Mouse (Mus musculus): ENCODE results near the gene Urad.

DNA sequence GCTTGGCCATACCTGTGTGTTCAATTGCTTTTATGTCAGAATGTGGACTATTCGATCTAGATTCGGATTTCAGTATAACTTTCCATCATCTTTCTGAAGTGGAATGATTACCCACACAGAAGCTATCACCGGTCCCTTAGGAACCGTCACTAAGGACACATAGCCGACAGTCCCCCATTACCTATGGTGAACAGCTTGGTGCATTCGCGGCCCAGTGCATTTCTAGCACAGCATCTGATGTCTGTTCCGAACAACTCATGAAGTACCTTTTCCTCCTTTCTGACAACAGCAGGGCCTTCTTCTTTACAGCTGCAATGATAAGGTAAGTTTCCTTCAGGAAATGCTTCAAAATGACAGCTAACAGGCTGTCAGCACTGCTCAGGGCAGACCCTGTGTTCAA lies 48.0 kb upstream of the Urad start:
- TF ChIP-seq CTCF (IDR thresholded peaks at IDR 0.05; ENCODE audit: control insufficient read depth, insufficient read depth, insufficient read length) (no peak), USF1 (IDR thresholded peaks at IDR 0.05; ENCODE audit: low read depth) (no peak), MAX (IDR thresholded peaks at IDR 0.05) (no peak), MYOG (IDR thresholded peaks at IDR 0.05; ENCODE audit: control insufficient read depth, extremely low read depth, insufficient read length) (no peak), MYOD1 (IDR thresholded peaks at IDR 0.05; ENCODE audit: control insufficient read depth, insufficient read length, low read depth) (no peak), FOSL1 (IDR thresholded peaks at IDR 0.05; ENCODE audit: insufficient read depth, low read length, poor library complexity, severe bottlenecking) (no peak), CEBPB (IDR thresholded peaks at IDR 0.05; ENCODE audit: low read depth) (no peak)

Data from C2C12 (cell line).